Mouse (Mus musculus) bone marrow, adult 2 months (tissue): ENCODE data around the gene Bcl7a.

Source experiments
- CTCF ChIP-seq: fragments of 200-500 bp; IDR thresholded peaks from 2 replicates; pipeline ENCODE4 v1.5.1; 2011; ENCODE audit warnings: low read length, control low read depth; ENCODE audit not compliant: control insufficient read depth, insufficient read depth
- POLR2A ChIP-seq: fragments of 200-500 bp; IDR thresholded peaks from 2 replicates; pipeline ENCODE4 v1.6.1; 2011; ENCODE audit warnings: low read depth, mild to moderate bottlenecking, control low read depth, low read length, borderline replicate concordance; ENCODE audit not compliant: control insufficient read depth

DNA sequence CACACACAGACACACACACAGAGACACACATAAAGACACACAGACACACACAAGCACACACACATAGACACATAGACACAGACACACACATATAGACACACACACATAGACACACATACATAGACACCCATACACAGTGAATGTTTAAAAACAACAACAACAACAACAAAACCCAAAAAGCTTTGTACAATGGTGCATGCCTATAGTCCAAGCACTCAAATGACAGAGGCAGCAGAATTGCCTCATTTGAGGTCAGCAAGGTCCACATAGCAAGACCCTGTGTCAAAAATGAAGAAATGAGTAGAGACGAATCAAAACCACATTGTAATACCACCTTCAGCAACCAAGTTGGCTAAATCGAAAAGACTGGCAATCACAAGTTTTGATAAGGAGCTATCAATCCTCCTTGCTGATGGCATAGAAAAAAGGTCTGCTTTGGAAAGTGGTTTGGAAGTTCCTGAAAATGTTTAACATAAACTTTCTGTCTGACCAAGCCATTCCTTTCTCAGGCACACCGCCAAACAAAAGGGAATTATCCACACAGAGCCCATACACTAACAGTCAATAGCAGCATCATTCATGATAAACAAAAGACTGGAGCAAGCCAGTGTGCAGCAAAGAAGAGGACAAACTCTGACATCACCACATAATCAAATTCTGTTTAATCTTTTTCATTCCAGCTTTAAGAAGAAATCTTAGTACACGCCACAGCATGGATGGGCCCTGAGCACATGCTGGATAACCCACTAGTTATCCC is 7.3 kb upstream of the Bcl7a start:
- TF ChIP-seq CTCF = no peak
- TF ChIP-seq POLR2A = no peak
